Mouse (Mus musculus): ENCODE data around the gene Tsc22d3. TPM values are rescaled to one million over a fixed set of nuclear protein-coding genes. Genes with fewer than 3 reads are reported as not detected.

Gene Tsc22d3
- total and polyA plus RNA-seq, 3 experiments: 8.4 to 32.8 (median 15.2) TPM

DNA sequence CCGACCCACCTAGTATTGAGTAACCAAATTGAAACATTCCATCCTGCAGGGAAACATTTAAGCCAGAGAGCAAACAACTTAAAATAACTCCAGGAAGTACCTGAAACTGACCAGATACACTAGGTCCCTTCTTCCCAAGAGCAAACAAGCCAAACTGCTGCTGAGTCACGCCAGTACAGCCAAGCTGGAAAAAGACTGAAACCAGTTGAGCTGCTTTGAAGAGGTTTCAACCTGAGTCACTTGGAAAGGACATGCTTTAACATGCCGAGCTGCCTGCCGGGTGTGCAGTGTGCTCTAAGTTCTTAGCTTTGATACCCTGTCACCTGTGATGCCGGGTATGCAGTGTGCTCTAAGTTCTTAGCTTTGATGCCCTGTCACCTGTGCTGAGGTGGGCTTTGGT, 37.6 kb upstream of the Tsc22d3 start:
- H3K4me3 ChIP-seq (replicated peaks in 1 of 3; ENCODE audit: low read depth in 2 of 3, low read length in 2 of 3, poor library complexity in 1 of 3): no peak overlapping the region
- H3K79me2 ChIP-seq (replicated peaks; ENCODE audit: control insufficient read depth, extremely low read depth, insufficient read depth, poor library complexity, severe bottlenecking): no peaks in the 10 kb centered on the region
- H3K27ac ChIP-seq (ENCODE audit: insufficient read depth, low read depth): peak overlapping the region; percentile 4; the same call in 1 of the 2 replicates
- TF ChIP-seq CTCF (conservative IDR thresholded peaks at IDR 0.05 in 1 of 2, IDR thresholded peaks at IDR 0.05 in 1 of 2; ENCODE audit: low read depth in 2 of 2, low read length in 2 of 2) (no peak), NRF1 (IDR thresholded peaks at IDR 0.05; ENCODE audit: low read depth, low read length) (no peak), KAT2A (IDR thresholded peaks at IDR 0.05; ENCODE audit: insufficient replicate concordance, low read length) (no peak), ETS1 (conservative IDR thresholded peaks at IDR 0.05; ENCODE audit: low read depth, low read length) (no peak; the same call in 1 of the 2 replicates), TCF12 (IDR thresholded peaks at IDR 0.05; ENCODE audit: low read depth, low read length) (peak; percentile 57; the same call in 1 of the 2 replicates), RAD21 (IDR thresholded peaks at IDR 0.05; ENCODE audit: low read depth, low read length) (no peak), JUN (IDR thresholded peaks at IDR 0.05; ENCODE audit: insufficient read depth, low read depth, low read length) (peak; percentile 54), USF2 (conservative IDR thresholded peaks at IDR 0.05; ENCODE audit: low read depth, low read length) (no peak), TBP (conservative IDR thresholded peaks at IDR 0.05; ENCODE audit: low read depth, low read length) (no peak), ZKSCAN1 (IDR thresholded peaks at IDR 0.05; ENCODE audit: borderline replicate concordance, low read depth, low read length) (no peak), ZMIZ1 (IDR thresholded peaks at IDR 0.05; ENCODE audit: low read depth, low read length) (no peak), BHLHE40 (IDR thresholded peaks at IDR 0.05; ENCODE audit: low read depth, low read length) (peak; percentile 49; the same call in 1 of the 2 replicates), SIN3A (IDR thresholded peaks at IDR 0.05; ENCODE audit: low read length) (no peak), USF1 (IDR thresholded peaks at IDR 0.05; ENCODE audit: low read depth, low read length) (no peak), ZNF384 (IDR thresholded peaks at IDR 0.05; ENCODE audit: low read depth, low read length) (no peak), NELFE (IDR thresholded peaks at IDR 0.05; ENCODE audit: low read depth, low read length) (no peak), CHD1 (IDR thresholded peaks at IDR 0.05; ENCODE audit: low read depth, low read length) (no peak; the same call in 1 of the 2 replicates), PAX5 (IDR thresholded peaks at IDR 0.05; ENCODE audit: low read length) (no peak), CHD2 (IDR thresholded peaks at IDR 0.05; ENCODE audit: low read length) (no peak), IRF4 (IDR thresholded peaks at IDR 0.05; ENCODE audit: low read depth, low read length) (peak; percentile 91), JUND (conservative IDR thresholded peaks at IDR 0.05; ENCODE audit: low read depth, low read length) (peak; percentile 64; the same call in 1 of the 2 replicates), MAX (IDR thresholded peaks at IDR 0.05; ENCODE audit: low read length) (no peak), UBTF (IDR thresholded peaks at IDR 0.05; ENCODE audit: low read depth, low read length) (no peak), ELF1 (IDR thresholded peaks at IDR 0.05; ENCODE audit: low read depth, low read length) (peak; percentile 27; the same call in 1 of the 2 replicates), EP300 (IDR thresholded peaks at IDR 0.05; ENCODE audit: low read length) (peak; percentile 84), E2F4 (IDR thresholded peaks at IDR 0.05; ENCODE audit: insufficient replicate concordance, low read depth, low read length) (no peak), POLR2A (IDR thresholded peaks at IDR 0.05; ENCODE audit: low read depth, low read length) (no peak), HCFC1 (IDR thresholded peaks at IDR 0.05; ENCODE audit: low read depth, low read length) (no peak), MXI1 (IDR thresholded peaks at IDR 0.05; ENCODE audit: low read depth, low read length) (no peak), SMC3 (IDR thresholded peaks at IDR 0.05; ENCODE audit: low read depth, low read length) (no peak), MAZ (IDR thresholded peaks at IDR 0.05; ENCODE audit: low read depth, low read length) (no peak), ZC3H11A (IDR thresholded peaks at IDR 0.05; ENCODE audit: low read depth, low read length) (no peak), POLR2AphosphoS2 (IDR thresholded peaks at IDR 0.05; ENCODE audit: low read depth, low read length) (no peak), GABPA (IDR thresholded peaks at IDR 0.05; ENCODE audit: insufficient replicate concordance, low read depth, low read length) (no peak), RCOR1 (conservative IDR thresholded peaks at IDR 0.05; ENCODE audit: low read depth, low read length) (no peak), MEF2A (IDR thresholded peaks at IDR 0.05; ENCODE audit: borderline replicate concordance, low read depth, low read length) (peak; percentile 62; the same call in 1 of the 2 replicates), MYC (IDR thresholded peaks at IDR 0.05; ENCODE audit: low read depth, low read length) (0 out of 2 replicates have a peak, but pooled peaks have one; percentile 53), MAFK (IDR thresholded peaks at IDR 0.05; ENCODE audit: insufficient replicate concordance, low read length) (peak; percentile 87; the same call in 1 of the 2 replicates)
- no peaks in the 10 kb centered on the region for H3K27me3 ChIP-seq (replicated peaks)
- H3K4me2 ChIP-seq (ENCODE audit: insufficient read depth, low read depth, poor library complexity, severe bottlenecking): peak overlapping the region; percentile 50; the same call in 1 of the 2 replicates
- peaks cover 0 to 6% of the 10 kb centered on the region in 2 experiments; a peak in 1 of 4 replicates for H3K4me1 ChIP-seq (ENCODE audit: control insufficient read depth in 1 of 2, insufficient read depth in 2 of 2)
- dilution Hi-C loops (cut with MboI; ENCODE audit: extremely low pct_ligation_motif_present, extremely low pct_unique_long_range_greater_than_20kb, low sequenced_read_pairs) (no loop called here), in situ Hi-C loops (cut with MboI; ENCODE audit: low pct_ligation_motif_present, low pct_unique_long_range_greater_than_20kb, low sequenced_read_pairs) (no loop called here)
- no peak overlapping the region for H3K9ac ChIP-seq (ENCODE audit: insufficient read depth, low read depth)
- H3K9me3 ChIP-seq (replicated peaks; ENCODE audit: low read length): no peaks in the 10 kb centered on the region
- peak; percentile 39 for DNase-seq (ENCODE audit: extremely low read depth)
- H3K36me3 ChIP-seq (replicated peaks in 1 of 2; ENCODE audit: control insufficient read depth in 1 of 2, insufficient read depth in 1 of 2, low read length in 1 of 2): no peaks in the 10 kb centered on the region

Data from CH12.LX (cell line).